Mouse (Mus musculus) heart, postnatal 10 days (tissue): ENCODE measurements around the gene Vmn1r41. TPM values are rescaled to one million over a fixed set of nuclear protein-coding genes. Genes with fewer than 3 reads are reported as not detected.

Experiments used
- DNase-seq, 2 experiments: peaks; one replicate each; pipeline ENCODE4 v3.0.0; 2021
- intact Hi-C: fragments of 180-260 bp; cut with DNase I; formaldehyde crosslinking; loops from one replicate; pipeline ENCODE4 v1.15.1; 2025
- total RNA-seq, 2 experiments: library from RNA; stranded (reverse); gene quantifications; 2 replicates each; pipeline ENCODE4 v1.2.3; 2021

Vmn1r41 gene
- not detected for total RNA-seq

- intact Hi-C loops = no loop called here
- no peak for DNase-seq
These were observed at the start of gene Vmn1r41 for GRCm38 (mm10) chr6:89740466-89740865. TSS of gene Vmn1r41 (plus strand) at chr6:89740766.

GRCm38 (mm10) chr6:89706624-89707023 is 33.9 kb upstream of the Vmn1r41 start:
- intact Hi-C loops = no loop called here
- DNase-seq = peak in 1 of 2 experiments; percentile 1

DNA sequence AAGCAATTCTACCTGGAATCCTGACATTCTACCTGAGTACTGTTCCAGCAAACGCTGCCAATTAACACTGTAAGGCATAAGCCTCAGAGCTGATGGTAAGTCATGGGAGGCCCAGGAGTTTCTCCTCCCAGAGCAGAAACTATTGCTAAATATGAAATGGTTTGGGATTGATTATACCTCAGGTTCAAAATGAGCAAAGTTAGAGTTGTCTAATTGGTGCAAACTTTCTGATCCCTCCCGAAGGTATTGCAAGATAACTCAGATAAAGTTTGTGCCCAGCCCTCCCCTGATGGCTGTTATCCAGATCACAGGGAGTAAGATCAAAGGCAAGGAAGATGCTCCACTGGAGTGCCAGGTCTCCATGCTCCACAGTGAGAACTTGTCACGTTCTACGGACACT is 33.3 kb upstream of the Vmn1r41 start, which contains the start of gene Vmn1r40:
TSS of gene Vmn1r40 (plus strand) at position 301 of the 400 bp plus-strand sequence.
- intact Hi-C loops = no loop called here

GRCm38 (mm10) chr6:89718051-89718450 is 22.5 kb upstream of the Vmn1r41 start:
- intact Hi-C loops = no loop called here
- no peak for DNase-seq

More for the DNA sequence above, 33.3 kb upstream of the Vmn1r41 start, which contains the start of gene Vmn1r40:
- DNase-seq = no peak

DNA sequence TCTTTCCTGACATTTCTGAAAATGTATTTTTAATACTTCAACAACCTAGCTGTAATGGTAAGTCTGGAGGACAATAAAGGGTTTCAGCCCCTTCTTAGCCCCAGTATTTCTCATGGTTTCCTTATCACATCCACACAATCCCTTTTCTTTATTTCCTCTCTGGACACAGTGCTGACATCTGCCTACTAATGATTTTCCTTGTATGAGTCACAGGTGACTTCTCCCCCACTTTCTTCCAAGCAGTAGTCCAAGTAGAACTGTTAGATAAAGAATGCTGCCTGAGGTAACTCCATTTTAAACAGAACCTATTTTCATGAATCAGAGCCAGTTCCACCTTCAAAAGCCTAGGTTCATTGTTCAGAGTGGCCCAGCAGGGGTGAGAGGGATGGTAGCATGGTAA is 2.2 kb downstream of the Vmn1r41 start:
- intact Hi-C loops = no loop called here
- DNase-seq = no peak

DNA sequence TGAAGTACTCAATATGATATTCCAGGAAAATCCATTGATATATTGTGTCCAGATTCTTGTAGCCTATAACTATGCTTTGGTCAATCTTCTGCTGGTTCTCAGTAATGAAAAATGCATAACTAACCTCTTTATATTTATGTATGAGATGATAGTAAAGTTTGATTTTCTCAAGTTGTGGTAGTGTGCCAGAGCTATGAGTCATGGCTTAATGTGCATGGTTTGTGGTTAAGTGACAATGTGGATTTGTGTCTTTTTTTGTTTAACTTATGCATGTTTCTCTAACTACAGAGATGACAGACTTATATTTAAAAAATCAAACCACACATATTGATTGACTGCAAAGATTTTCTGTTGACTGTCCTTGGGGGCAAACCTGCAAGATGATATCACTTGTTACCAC is 49.7 kb downstream of the Vmn1r41 start:
- DNase-seq = no peak
- intact Hi-C loops = no loop called here

Other genes with a start within 250 kb of the Vmn1r41 start
- 10 to 100 TPM; 14.7 to 15.5 TPM for gene Chchd6, start 145.1 kb upstream of the Vmn1r41 start, total RNA-seq
- gene Txnrd3, start 96.8 kb upstream of the Vmn1r41 start, total RNA-seq = 10 to 100 TPM; 26.1 to 27.1 TPM
- gene Vmn1r40, start 33.2 kb upstream of the Vmn1r41 start, total RNA-seq = not detected
- under 1 TPM in 1 of 2 experiments, not detected in 1; 0.05 TPM for gene Vmn1r42, start 135.6 kb downstream of the Vmn1r41 start, total RNA-seq
- gene Vmn1r43, start 135.6 kb downstream of the Vmn1r41 start, total RNA-seq = not detected
- gene Vmn1r44, start 142.9 kb downstream of the Vmn1r41 start, total RNA-seq = not detected
- gene Vmn1r45, start 199.8 kb downstream of the Vmn1r41 start, total RNA-seq = not detected
- not detected for gene Vmn1r46, start 228.5 kb downstream of the Vmn1r41 start, total RNA-seq